Mouse (Mus musculus): ENCODE measurements around the gene Fbxl13. TPM values are rescaled to one million over a fixed set of nuclear protein-coding genes. Genes with fewer than 3 reads are reported as not detected.

The Fbxl13 gene
- total RNA-seq (2012; rRNA removed) (0.13 and 0.23 TPM in 2 replicates), polyA plus RNA-seq (2012; ENCODE audit: insufficient read depth in 1 of 2, insufficient read length in 2 of 2, low read depth in 1 of 2, low replicate concordance in 2 of 2, missing spikeins in 1 of 2) (under 1 TPM in 1 of 2 experiments, not detected in 1; 0.13 TPM)

- peak within 1 kb of the TSS; percentile 74 to 99 for H3K4me3 ChIP-seq (ENCODE audit: control insufficient read depth in 1 of 2, insufficient read depth in 1 of 2, low read depth in 2 of 2, low read length in 2 of 2)
- DNase-seq (ENCODE audit: low read depth, low spot score) = peak; percentile 96
- H3K9me3 ChIP-seq (replicated peaks; ENCODE audit: insufficient read depth, low read length) = no peaks in the 10 kb centered on the region
- peaks cover 5 to 12% of the 10 kb centered on the region in 2 experiments for H3K27me3 ChIP-seq (ENCODE audit: control insufficient read depth in 1 of 2, insufficient read depth in 2 of 2, low read length in 2 of 2)
- H3K4me1 ChIP-seq (ENCODE audit: control insufficient read depth in 1 of 2, insufficient read depth in 2 of 2, low read length in 2 of 2) = peaks cover 3 to 13% of the 10 kb centered on the region in 2 experiments; a peak in 3 of 4 replicates
- peak within 1 kb of the TSS; percentile 76 for H3K9ac ChIP-seq (ENCODE audit: control insufficient read depth, low read depth, low read length, poor library complexity, severe bottlenecking)
- peaks cover 5% of the 10 kb centered on the region; the same call in 1 of the 2 replicates for H3K79me2 ChIP-seq (ENCODE audit: control insufficient read depth, insufficient read depth, low read length, poor library complexity)
- H3K36me3 ChIP-seq (ENCODE audit: control insufficient read depth in 1 of 2, insufficient read depth in 2 of 2, low read length in 2 of 2) = peaks cover 7 to 9% of the 10 kb centered on the region in 2 experiments
- peak within 1 kb of the TSS; percentile 57 for H3K27ac ChIP-seq (ENCODE audit: control insufficient read depth, low read depth, low read length)
- TF ChIP-seq TBP (IDR thresholded peaks at IDR 0.05; ENCODE audit: low read depth, low read length) (no peak), ETS1 (IDR thresholded peaks at IDR 0.05; ENCODE audit: low read depth, low read length) (0 out of 2 replicates have a peak, but pooled peaks have one; percentile 22), POLR2AphosphoS5 (IDR thresholded peaks at IDR 0.05; ENCODE audit: borderline replicate concordance, low read depth, low read length) (no peak), BHLHE40 (IDR thresholded peaks at IDR 0.05; ENCODE audit: borderline replicate concordance, low read depth, low read length) (no peak), ZNF384 (IDR thresholded peaks at IDR 0.05; ENCODE audit: low read depth, low read length) (no peak), ZMIZ1 (IDR thresholded peaks at IDR 0.05; ENCODE audit: low read depth, low read length) (peak; percentile 59; the same call in 1 of the 2 replicates), MEF2A (IDR thresholded peaks at IDR 0.05; ENCODE audit: extremely low read depth, insufficient replicate concordance, low read depth, low read length, poor library complexity, severe bottlenecking) (no peak), MAX (IDR thresholded peaks at IDR 0.05; ENCODE audit: low read length) (peak; percentile 25), ZC3H11A (IDR thresholded peaks at IDR 0.05; ENCODE audit: low read depth, low read length) (no peak), TCF12 (IDR thresholded peaks at IDR 0.05; ENCODE audit: low read depth, low read length) (peak; percentile 39; the same call in 1 of the 2 replicates), USF1 (IDR thresholded peaks at IDR 0.05; ENCODE audit: low read depth, low read length) (no peak), USF2 (IDR thresholded peaks at IDR 0.05; ENCODE audit: borderline replicate concordance in 1 of 2, insufficient read depth in 1 of 2, low read depth in 1 of 2, low read length in 2 of 2) (no peak), MXI1 (IDR thresholded peaks at IDR 0.05; ENCODE audit: low read depth, low read length) (peak; percentile 39; the same call in 1 of the 2 replicates), ELF1 (IDR thresholded peaks at IDR 0.05; ENCODE audit: low read depth, low read length) (peak; percentile 79), RCOR1 (IDR thresholded peaks at IDR 0.05; ENCODE audit: low read depth, low read length) (0 out of 2 replicates have a peak, but pooled peaks have one; percentile 17), NELFE (IDR thresholded peaks at IDR 0.05; ENCODE audit: low read depth, low read length) (peak; percentile 76), TAL1 (IDR thresholded peaks at IDR 0.05; ENCODE audit: low read length) (no peak), ZKSCAN1 (IDR thresholded peaks at IDR 0.05; ENCODE audit: low read depth, low read length) (no peak), NRF1 (IDR thresholded peaks at IDR 0.05; ENCODE audit: insufficient read depth, low read depth, low read length, poor library complexity, severe bottlenecking) (peak; percentile 46; the same call in 1 of the 2 replicates), JUND (IDR thresholded peaks at IDR 0.05; ENCODE audit: low read depth, low read length) (no peak), HCFC1 (IDR thresholded peaks at IDR 0.05; ENCODE audit: low read depth, low read length) (peak; percentile 72), CTCF (IDR thresholded peaks at IDR 0.05 in 2 of 3, conservative IDR thresholded peaks at IDR 0.05 in 1 of 3; ENCODE audit: control insufficient read depth in 1 of 3, insufficient read depth in 1 of 3, low read depth in 2 of 3, low read length in 3 of 3, poor library complexity in 1 of 3, severe bottlenecking in 1 of 3) (no peak), POLR2A (IDR thresholded peaks at IDR 0.05; ENCODE audit: control insufficient read depth in 1 of 2, insufficient read depth in 1 of 2, low read depth in 1 of 2, low read length in 2 of 2, poor library complexity in 1 of 2) (peak; percentile 79 to 85; a peak in 3 of 4 replicates), E2F4 (IDR thresholded peaks at IDR 0.05; ENCODE audit: borderline replicate concordance, low read depth, low read length) (no peak), CHD2 (IDR thresholded peaks at IDR 0.05; ENCODE audit: low read length) (no peak), SMC3 (IDR thresholded peaks at IDR 0.05; ENCODE audit: low read depth, low read length) (no peak), GABPA (IDR thresholded peaks at IDR 0.05; ENCODE audit: low read depth, low read length) (no peak), SIN3A (IDR thresholded peaks at IDR 0.05; ENCODE audit: low read length) (peak; percentile 68; the same call in 1 of the 2 replicates), RAD21 (IDR thresholded peaks at IDR 0.05; ENCODE audit: low read depth, low read length) (no peak), MYC (IDR thresholded peaks at IDR 0.05; ENCODE audit: low read depth, low read length) (peak; percentile 61; the same call in 1 of the 2 replicates), KAT2A (conservative IDR thresholded peaks at IDR 0.05; ENCODE audit: low read depth, low read length) (no peak; the same call in 1 of the 2 replicates), MAFK (IDR thresholded peaks at IDR 0.05; ENCODE audit: borderline replicate concordance, low read depth, low read length) (no peak), GATA1 (IDR thresholded peaks at IDR 0.05; ENCODE audit: low read depth, low read length) (no peak), MYB (IDR thresholded peaks at IDR 0.05; ENCODE audit: low read depth, low read length) (no peak), CHD1 (IDR thresholded peaks at IDR 0.05; ENCODE audit: low read depth, low read length) (no peak)
These were observed at the start of gene Fbxl13, which contains the start of gene Armc10 for GRCm38 (mm10) chr5:21645439-21646132. TSS of gene Fbxl13 (minus strand) at chr5:21645634. TSS of gene Armc10 (plus strand) at chr5:21645813.
